Mouse (Mus musculus) common myeloid progenitor, adult 5-6 weeks (primary cell): Measurements from ENCODE around the gene Hyls1. TPM values are rescaled to one million over a fixed set of nuclear protein-coding genes. Genes with fewer than 3 reads are reported as not detected.

Source experiments
- ATAC-seq: replicated peaks from 2 replicates; pipeline ENCODE4 v1.8.0; 2016; ENCODE audit warnings: low read depth, mild to moderate bottlenecking, moderate TSS enrichment, inconsistent platforms; ENCODE audit not compliant: poor library complexity, severe bottlenecking
- total RNA-seq: library from RNA; stranded (forward); fragments of 200-1000, 187-1606 nt; gene quantifications from 2 replicates; pipeline ENCODE4 v1.2.3, GENCODE M21; 2017

Gene Hyls1
- total RNA-seq, 1 experiment from 2014 or later = 12.2 TPM

- no peak for ATAC-seq
Observed at GRCm38 (mm10) chr9:35513900-35514299, 56.3 kb downstream of the Hyls1 start.

Other genes starting within 250 kb of the Hyls1 start
- 0.39 and 1.4 TPM in 2 replicates for gene Cdon, start 149.3 kb downstream of the Hyls1 start, total RNA-seq
- not detected in 2 replicates for gene Gm1113, start 52.1 kb downstream of the Hyls1 start, total RNA-seq
- 0.05 and 0.49 TPM in 2 replicates for gene Ddx25, start 11.9 kb downstream of the Hyls1 start, total RNA-seq
- gene Pus3, start 11.8 kb downstream of the Hyls1 start, total RNA-seq = 36.8 and 45.9 TPM in 2 replicates
- gene Pate2, start 114 bp downstream of the Hyls1 start, total RNA-seq = 0.82 TPM in 1 of 2 replicates, not detected in the other
- not detected in 2 replicates for gene Pate4, start 41.5 kb upstream of the Hyls1 start, total RNA-seq
- gene Pate3, start 77.8 kb upstream of the Hyls1 start, total RNA-seq = not detected in 2 replicates
- not detected in 2 replicates for gene Pate1, start 117.0 kb upstream of the Hyls1 start, total RNA-seq
- gene Gm17677, start 170.7 kb upstream of the Hyls1 start, total RNA-seq = not detected in 2 replicates
- gene Gm17727, start 207.7 kb upstream of the Hyls1 start, total RNA-seq = not detected in 2 replicates
- gene Gm27235, start 219.7 kb upstream of the Hyls1 start, total RNA-seq = not detected in 2 replicates
- not detected in 2 replicates for gene D730048I06Rik, start 219.7 kb upstream of the Hyls1 start, total RNA-seq